Mouse (Mus musculus) forebrain, embryonic 12.5 days (tissue): ENCODE measurements around the gene Cxcl2. TPM values are rescaled to one million over a fixed set of nuclear protein-coding genes. Genes with fewer than 3 reads are reported as not detected.

Source experiments
- ATAC-seq: fragments of 200-750 bp; cut with Nextera tagmentation; 2 replicates; pipeline ENCODE4 v1.8.0; 2017; ENCODE audit warnings: moderate TSS enrichment; ENCODE audit not compliant: low FRiP score
- H3K27ac ChIP-seq: fragments of 300-500 bp; sonication (generic); 2 replicates; pipeline ENCODE4 v1.5.1; 2016; ENCODE audit warnings: mild to moderate bottlenecking
- H3K27me3 ChIP-seq: fragments of 300-500 bp; sonication (generic); 2 replicates; pipeline ENCODE4 v1.6.1; 2016; ENCODE audit warnings: mild to moderate bottlenecking
- H3K36me3 ChIP-seq: fragments of 300-500 bp; sonication (generic); replicated peaks from 2 replicates; pipeline ENCODE4 v1.6.1; 2016; ENCODE audit warnings: mild to moderate bottlenecking
- H3K4me1 ChIP-seq: fragments of 300-500 bp; sonication (generic); 2 replicates; pipeline ENCODE4 v1.6.1; 2016
- H3K4me2 ChIP-seq: fragments of 300-500 bp; sonication (generic); 2 replicates; pipeline ENCODE4 v1.6.1; 2016; ENCODE audit warnings: mild to moderate bottlenecking, moderate library complexity
- H3K4me3 ChIP-seq: fragments of 300-500 bp; sonication (generic); replicated peaks from 2 replicates; pipeline ENCODE4 v1.5.1; 2016; ENCODE audit warnings: mild to moderate bottlenecking
- H3K9ac ChIP-seq: fragments of 300-500 bp; sonication (generic); 2 replicates; pipeline ENCODE4 v1.6.1; 2016; ENCODE audit warnings: mild to moderate bottlenecking
- H3K9me3 ChIP-seq: fragments of 300-500 bp; sonication (generic); 2 replicates; pipeline ENCODE4 v1.6.1; 2016
- WGBS: fragments of 180-500 bp; shearing (Covaris S2); methylation state at CpG from one replicate; pipeline ENCODE4 v1.1.7; 2016; 5-methylcytosine and 5-hydroxymethylcytosine counted together
- polyA plus RNA-seq: library from polyadenylated mRNA; unstranded; fragments of >200 nt; fragmentation: Nextera tagmentation; extraction: Ambion mirVana; gene quantifications from 2 replicates; pipeline ENCODE4 v1.2.1, GENCODE M21; 2016

Cxcl2 gene
- polyA plus RNA-seq, 1 experiment from 2014 or later, result not detected

GRCm38 (mm10) chr5:90952731-90953481, 49.2 kb downstream of the Cxcl2 start:
- Histone ChIP-seq H3K36me3 (no peaks in the 10 kb centered on the region), H3K4me3 (no peak overlapping the region), H3K4me1 (no peaks in the 10 kb centered on the region), H3K4me2 (no peak overlapping the region), H3K9me3 (no peaks in the 10 kb centered on the region), H3K9ac (no peak overlapping the region), H3K27ac (no peak overlapping the region), H3K27me3 (no peaks in the 10 kb centered on the region)
- ATAC-seq, result no peak
- WGBS, result 87% methylated on average over 8 of the region's 8 CpGs

Other genes starting within 250 kb of the Cxcl2 start
- gene Cxcl5, start 144.5 kb upstream of the Cxcl2 start, polyA plus RNA-seq, result 0.17 TPM in 1 of 2 replicates, not detected in the other
- gene Ppbp, start 135.4 kb upstream of the Cxcl2 start, polyA plus RNA-seq, result 4.9 and 6.6 TPM in 2 replicates
- 33.7 and 41.2 TPM in 2 replicates for gene Pf4, start 131.4 kb upstream of the Cxcl2 start, polyA plus RNA-seq
- gene Cxcl3, start 117.8 kb upstream of the Cxcl2 start, polyA plus RNA-seq, result not detected in 2 replicates
- gene Cxcl15, start 109.3 kb upstream of the Cxcl2 start, polyA plus RNA-seq, result not detected in 2 replicates
- not detected in 2 replicates for gene Cxcl1, start 12.6 kb upstream of the Cxcl2 start, polyA plus RNA-seq
- 96.0 and 100 TPM in 2 replicates for gene Mthfd2l, start 27.2 kb downstream of the Cxcl2 start, polyA plus RNA-seq
- gene Epgn, start 123.6 kb downstream of the Cxcl2 start, polyA plus RNA-seq, result 0.15 TPM in 1 of 2 replicates, not detected in the other
- not detected in 2 replicates for gene Ereg, start 170.8 kb downstream of the Cxcl2 start, polyA plus RNA-seq
- gene Areg, start 235.7 kb downstream of the Cxcl2 start, polyA plus RNA-seq, result not detected in 2 replicates